Mouse (Mus musculus): Measurements from ENCODE around the gene Smgc. TPM values are rescaled to one million over a fixed set of nuclear protein-coding genes. Genes with fewer than 3 reads are reported as not detected.
"Not testable (repeated sequence)": the region's sequence is repeated elsewhere in the genome, so short reads cannot be mapped to it uniquely, and the experiment has no call there.

Gene Smgc
- total RNA-seq (2014; rRNA removed) (not detected in 2 replicates), polyA plus RNA-seq (2015; fragmentation: Nextera tagmentation; extraction: Ambion mirVana) (not detected in 2 replicates)

DNA sequence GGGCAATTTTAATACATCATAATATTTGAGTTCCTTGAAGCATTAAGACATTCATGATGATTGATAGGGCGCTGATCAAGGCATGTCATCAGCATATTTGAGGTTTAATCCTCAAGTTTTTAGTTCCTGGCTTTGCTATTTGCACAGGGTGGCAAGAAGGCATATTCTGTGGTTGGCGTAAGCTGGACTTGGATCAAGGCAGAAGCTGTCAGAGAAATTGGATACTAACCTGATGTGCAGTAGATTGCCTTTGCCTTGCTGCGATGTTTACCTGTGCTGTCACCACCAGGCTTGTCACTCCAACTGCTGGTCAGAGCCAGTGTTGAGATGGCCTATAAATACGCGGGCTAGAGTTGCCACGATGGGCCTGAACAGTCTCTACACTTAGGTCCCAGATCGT is at the start of gene Smgc:
Gene Smgc, plus strand, starts transcription at position 301 of the 400 bp plus-strand sequence.
- Histone ChIP-seq H3K9ac (replicated peaks; ENCODE audit: low read length, poor library complexity, severe bottlenecking) (no peak within 1 kb of the TSS), H3K27ac (ENCODE audit: low read depth, low read length) (no peak within 1 kb of the TSS), H3K36me3 (ENCODE audit: insufficient read depth, low read length) (no peaks in the 10 kb centered on the region), H3K27me3 (ENCODE audit: insufficient read depth, low read length) (no peaks in the 10 kb centered on the region), H3K4me1 (ENCODE audit: insufficient read depth, low read length) (no peaks in the 10 kb centered on the region), H3K4me3 (ENCODE audit: low read depth, low read length) (no peak within 1 kb of the TSS), H3K9me3 (ENCODE audit: low read length) (no peaks in the 10 kb centered on the region), H3K4me2 (ENCODE audit: low read depth, low read length, poor library complexity, severe bottlenecking) (no peak within 1 kb of the TSS)
- no peak for TF ChIP-seq CTCF (IDR thresholded peaks at IDR 0.05)
- no peak for ATAC-seq (ENCODE audit: low FRiP score)
- no peak for DNase-seq (ENCODE audit: low spot score)
- 93% methylated on average over 7 of the region's 7 CpGs for WGBS

DNA sequence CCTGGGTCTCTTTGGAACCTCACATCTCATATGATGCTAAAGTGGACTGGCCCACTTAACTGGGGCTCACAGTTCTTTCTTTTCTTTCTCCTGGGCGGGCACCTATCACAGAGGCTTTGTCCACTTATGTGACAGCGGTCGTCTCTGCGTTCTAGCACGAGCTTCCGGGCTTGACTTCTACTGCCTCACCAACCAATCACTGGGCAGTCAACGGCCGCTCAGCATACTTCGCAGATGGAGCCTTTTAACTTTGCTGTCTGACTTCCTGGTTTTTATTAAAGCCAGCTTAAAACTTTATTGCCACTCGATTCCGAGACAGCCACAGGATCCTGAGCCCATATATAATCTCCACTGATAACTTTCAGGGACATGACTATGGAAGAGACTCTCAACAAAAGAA is 49.7 kb upstream of the Smgc start:
- no peaks in the 10 kb centered on the region for H3K4me1 ChIP-seq (ENCODE audit: insufficient read depth, low read length)
- H3K4me2 ChIP-seq (ENCODE audit: low read depth, low read length, poor library complexity, severe bottlenecking), result no peak overlapping the region
- H3K4me3 ChIP-seq (ENCODE audit: low read depth, low read length), result no peak overlapping the region
- H3K9ac ChIP-seq (replicated peaks; ENCODE audit: low read length, poor library complexity, severe bottlenecking), result no peak overlapping the region
- H3K9me3 ChIP-seq (ENCODE audit: low read length), result no peaks in the 10 kb centered on the region
- no peaks in the 10 kb centered on the region for H3K27me3 ChIP-seq (ENCODE audit: insufficient read depth, low read length)
- no peak for DNase-seq (ENCODE audit: low spot score)
- no peaks in the 10 kb centered on the region for H3K36me3 ChIP-seq (ENCODE audit: insufficient read depth, low read length)
- no peak for TF ChIP-seq CTCF (IDR thresholded peaks at IDR 0.05)
- WGBS, result 93% methylated on average over 11 of the region's 11 CpGs
- H3K27ac ChIP-seq (ENCODE audit: low read depth, low read length), result no peak overlapping the region
- ATAC-seq (ENCODE audit: low FRiP score), result no peak

DNA sequence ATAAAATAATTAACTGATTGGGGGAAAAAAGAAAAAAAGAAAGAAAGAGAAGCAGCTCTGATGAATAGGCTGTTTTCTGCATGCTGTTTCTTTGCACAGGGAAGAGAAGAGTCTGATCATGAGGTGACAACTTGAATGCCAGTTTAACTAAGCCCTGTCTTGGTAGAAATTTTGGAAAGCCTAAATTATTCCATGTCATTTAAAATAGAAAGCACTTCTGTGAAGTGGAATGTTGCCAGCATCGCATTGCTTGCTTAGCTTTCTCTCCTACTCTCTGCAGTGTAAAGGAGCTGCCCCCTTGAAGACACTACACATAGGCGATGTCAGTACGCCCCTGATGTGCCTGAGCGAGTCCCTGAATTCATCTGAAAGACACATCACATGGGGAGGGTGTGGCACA is 31.6 kb upstream of the Smgc start:
- Histone ChIP-seq H3K9me3 (ENCODE audit: low read length) (no peaks in the 10 kb centered on the region), H3K27me3 (ENCODE audit: insufficient read depth, low read length) (no peaks in the 10 kb centered on the region), H3K27ac (ENCODE audit: low read depth, low read length) (no peak overlapping the region), H3K4me1 (ENCODE audit: insufficient read depth, low read length) (no peaks in the 10 kb centered on the region), H3K4me3 (ENCODE audit: low read depth, low read length) (no peak overlapping the region), H3K36me3 (ENCODE audit: insufficient read depth, low read length) (no peaks in the 10 kb centered on the region), H3K4me2 (ENCODE audit: low read depth, low read length, poor library complexity, severe bottlenecking) (no peak overlapping the region), H3K9ac (replicated peaks; ENCODE audit: low read length, poor library complexity, severe bottlenecking) (no peak overlapping the region)
- DNase-seq (ENCODE audit: low spot score), result no peak
- ATAC-seq (ENCODE audit: low FRiP score), result no peak
- WGBS, result 78% methylated on average over 4 of the region's 4 CpGs
- TF ChIP-seq CTCF (IDR thresholded peaks at IDR 0.05), result no peak

DNA sequence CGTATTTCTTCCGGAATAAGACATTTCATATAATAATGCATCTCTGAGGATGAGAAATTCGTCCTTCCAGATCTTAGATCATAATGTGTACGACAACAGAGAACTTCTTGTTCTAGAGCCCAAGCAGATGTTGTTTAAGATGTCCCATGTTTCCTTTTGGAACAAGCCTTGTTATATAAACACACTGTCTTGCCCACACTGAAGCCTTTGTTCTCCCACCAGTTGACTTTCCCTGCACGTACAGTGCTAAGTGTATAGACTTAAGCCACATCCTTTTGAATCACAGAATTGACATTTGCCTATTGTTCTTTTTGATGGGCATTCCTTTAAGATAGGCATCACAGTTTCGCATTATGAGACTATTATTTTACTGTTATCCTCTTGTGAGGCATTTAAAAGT is 2.7 kb upstream of the Smgc start:
- no peaks in the 10 kb centered on the region for H3K4me1 ChIP-seq (ENCODE audit: insufficient read depth, low read length)
- no peak overlapping the region for H3K4me2 ChIP-seq (ENCODE audit: low read depth, low read length, poor library complexity, severe bottlenecking)
- ATAC-seq (ENCODE audit: low FRiP score) (no peak), DNase-seq (ENCODE audit: low spot score) (peak; percentile 11)
- no peak overlapping the region for H3K4me3 ChIP-seq (ENCODE audit: low read depth, low read length)
- H3K27me3 ChIP-seq (ENCODE audit: insufficient read depth, low read length), result no peaks in the 10 kb centered on the region
- H3K27ac ChIP-seq (ENCODE audit: low read depth, low read length), result no peak overlapping the region
- WGBS, result 76% methylated on average over 6 of the region's 6 CpGs
- no peaks in the 10 kb centered on the region for H3K36me3 ChIP-seq (ENCODE audit: insufficient read depth, low read length)
- TF ChIP-seq CTCF (IDR thresholded peaks at IDR 0.05), result no peak
- no peak overlapping the region for H3K9ac ChIP-seq (replicated peaks; ENCODE audit: low read length, poor library complexity, severe bottlenecking)
- H3K9me3 ChIP-seq (ENCODE audit: low read length), result no peaks in the 10 kb centered on the region

DNA sequence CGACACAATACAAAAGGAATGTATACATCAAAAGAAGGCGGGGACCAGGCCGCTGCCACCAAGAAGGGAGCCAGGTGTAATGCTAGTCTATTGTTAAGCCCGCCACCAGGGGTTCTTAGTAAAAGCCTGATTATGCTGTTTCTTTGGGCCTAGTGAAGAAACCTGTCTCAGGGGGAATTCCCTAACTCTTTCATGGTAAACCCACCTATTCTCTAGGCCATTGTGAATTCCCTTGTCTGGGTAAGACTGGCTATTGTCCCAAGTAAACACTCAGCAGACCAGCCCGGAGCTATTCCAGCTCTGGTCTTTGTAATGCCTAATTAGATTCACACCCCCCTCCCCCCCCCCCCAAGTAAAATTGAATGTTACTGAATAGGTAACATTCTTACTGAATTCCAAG is 26.1 kb downstream of the Smgc start:
- WGBS, result 8% methylated on average over 5 of the region's 5 CpGs
- not testable (repeated sequence) for H3K27ac ChIP-seq (ENCODE audit: low read depth, low read length); DNase-seq (ENCODE audit: low spot score); H3K9me3 ChIP-seq (ENCODE audit: low read length); H3K4me2 ChIP-seq (ENCODE audit: low read depth, low read length, poor library complexity, severe bottlenecking); H3K4me1 ChIP-seq (ENCODE audit: insufficient read depth, low read length); H3K4me3 ChIP-seq (ENCODE audit: low read depth, low read length); H3K36me3 ChIP-seq (ENCODE audit: insufficient read depth, low read length); ATAC-seq (ENCODE audit: low FRiP score); H3K27me3 ChIP-seq (ENCODE audit: insufficient read depth, low read length); H3K9ac ChIP-seq (replicated peaks; ENCODE audit: low read length, poor library complexity, severe bottlenecking)

DNA sequence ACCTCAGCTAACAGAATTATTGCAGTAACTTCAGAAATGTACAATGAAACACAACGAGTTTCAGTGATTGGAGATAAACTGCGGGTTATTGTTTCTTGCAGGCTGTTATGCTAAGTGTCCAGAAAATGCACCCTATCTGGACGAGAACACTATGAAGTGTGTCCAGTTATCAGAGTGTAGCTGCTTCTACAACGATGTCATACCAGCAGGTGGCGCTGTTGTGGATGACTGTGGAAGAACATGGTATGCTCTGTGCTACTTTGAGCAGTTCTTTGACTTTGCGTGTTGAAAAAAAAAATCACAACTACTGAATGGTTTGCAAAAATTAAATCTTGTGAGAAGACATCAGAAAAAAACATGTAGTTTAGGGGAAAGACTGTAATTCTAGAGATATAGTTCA is 62.2 kb downstream of the Smgc start:
- no peaks in the 10 kb centered on the region for H3K9me3 ChIP-seq (ENCODE audit: low read length)
- H3K4me2 ChIP-seq (ENCODE audit: low read depth, low read length, poor library complexity, severe bottlenecking), result no peak overlapping the region
- WGBS, result 69% methylated on average over 6 of the region's 6 CpGs
- ATAC-seq (ENCODE audit: low FRiP score) (no peak), DNase-seq (ENCODE audit: low spot score) (peak; percentile 32)
- H3K36me3 ChIP-seq (ENCODE audit: insufficient read depth, low read length), result no peaks in the 10 kb centered on the region
- no peaks in the 10 kb centered on the region for H3K27me3 ChIP-seq (ENCODE audit: insufficient read depth, low read length)
- H3K4me3 ChIP-seq (ENCODE audit: low read depth, low read length), result no peak overlapping the region
- no peak overlapping the region for H3K27ac ChIP-seq (ENCODE audit: low read depth, low read length)
- TF ChIP-seq CTCF (IDR thresholded peaks at IDR 0.05), result peak; percentile 60
- H3K4me1 ChIP-seq (ENCODE audit: insufficient read depth, low read length), result no peaks in the 10 kb centered on the region
- H3K9ac ChIP-seq (replicated peaks; ENCODE audit: low read length, poor library complexity, severe bottlenecking), result no peak overlapping the region

DNA sequence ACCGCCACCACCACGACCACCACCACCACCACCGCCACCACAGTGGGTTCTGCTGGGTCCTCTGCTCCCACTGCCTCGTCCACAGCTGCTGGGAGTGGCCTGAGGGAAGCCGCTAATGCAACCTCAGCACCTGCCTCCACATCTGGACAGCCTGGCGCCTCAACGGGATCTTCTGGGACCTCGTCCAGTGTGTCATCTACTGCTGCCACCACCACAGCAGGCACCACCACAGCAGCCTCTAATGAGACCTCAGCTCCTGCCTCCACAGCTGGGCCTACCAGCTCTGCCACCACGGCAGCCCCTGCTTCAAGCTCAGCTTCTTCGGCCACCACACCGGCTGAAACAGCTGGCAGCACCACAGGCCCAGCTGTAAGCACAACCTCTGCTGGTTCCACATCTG is 69.0 kb downstream of the Smgc start:
- not testable (repeated sequence) for H3K4me2 ChIP-seq (ENCODE audit: low read depth, low read length, poor library complexity, severe bottlenecking); H3K36me3 ChIP-seq (ENCODE audit: insufficient read depth, low read length); H3K9ac ChIP-seq (replicated peaks; ENCODE audit: low read length, poor library complexity, severe bottlenecking); H3K27me3 ChIP-seq (ENCODE audit: insufficient read depth, low read length); H3K9me3 ChIP-seq (ENCODE audit: low read length); DNase-seq (ENCODE audit: low spot score); H3K4me3 ChIP-seq (ENCODE audit: low read depth, low read length); ATAC-seq (ENCODE audit: low FRiP score); H3K4me1 ChIP-seq (ENCODE audit: insufficient read depth, low read length); H3K27ac ChIP-seq (ENCODE audit: low read depth, low read length)
- no CpG with 5 or more reads among the region's 11 CpGs for whole genome bisulfite sequencing

Other genes starting within 250 kb of the Smgc start
- 2.9 and 4.2 TPM in 2 replicates for gene Lrrk2, start 165.1 kb upstream of the Smgc start, total RNA-seq (2014; rRNA removed)
- gene Lrrk2, start 165.1 kb upstream of the Smgc start, polyA plus RNA-seq (2015; fragmentation: Nextera tagmentation; extraction: Ambion mirVana), result 1.1 and 1.9 TPM in 2 replicates
- 283 and 300 TPM in 2 replicates for gene Cntn1, start 212.9 kb downstream of the Smgc start, total RNA-seq (2014; rRNA removed)
- gene Cntn1, start 212.9 kb downstream of the Smgc start, polyA plus RNA-seq (2015; fragmentation: Nextera tagmentation; extraction: Ambion mirVana), result 153 and 164 TPM in 2 replicates

Measured in midbrain, postnatal 0 days (tissue).